Mouse (Mus musculus) G1E (cell line): ENCODE data around the gene Gpc4. TPM values are rescaled to one million over a fixed set of nuclear protein-coding genes. Genes with fewer than 3 reads are reported as not detected.

ENCODE experiments used
- ATAC-seq: 2 replicates; pipeline ENCODE4 v1.8.0; 2016; ENCODE audit warnings: mild to moderate bottlenecking; ENCODE audit not compliant: insufficient number of reproducible peaks, poor library complexity, low FRiP score, severe bottlenecking; ENCODE audit errors: extremely low read depth
- DNase-seq: peaks from one replicate; pipeline ENCODE4 v3.0.0; 2012; ENCODE audit warnings: low spot score
- H3K27me3 ChIP-seq: 2 replicates; pipeline ENCODE4 v1.6.1; 2012; ENCODE audit warnings: mild to moderate bottlenecking, low read length, inconsistent platforms; ENCODE audit not compliant: insufficient read depth
- H3K36me3 ChIP-seq: replicated peaks from 2 replicates; pipeline ENCODE3; 2012; ENCODE audit warnings: mild to moderate bottlenecking, inconsistent platforms
- H3K4me1 ChIP-seq: 2 replicates; pipeline ENCODE4 v1.6.1; 2012; ENCODE audit warnings: low read depth, low read length, inconsistent platforms, mixed read lengths; ENCODE audit not compliant: insufficient read depth
- H3K4me3 ChIP-seq: 2 replicates; pipeline ENCODE4 v1.5.1; 2012; ENCODE audit warnings: low read depth, mild to moderate bottlenecking, inconsistent platforms, low read length, moderate library complexity, mixed read lengths
- H3K9me3 ChIP-seq: replicated peaks from 2 replicates; pipeline ENCODE4 v1.6.1; 2012; ENCODE audit warnings: inconsistent platforms
- CTCF ChIP-seq: IDR thresholded peaks from 2 replicates; pipeline ENCODE4 v1.5.1; 2012; ENCODE audit warnings: low read depth, low read length, inconsistent platforms, mixed read lengths
- GATA1 ChIP-seq: IDR thresholded peaks from 2 replicates; pipeline ENCODE4 v1.6.1; 2012; ENCODE audit warnings: borderline replicate concordance, low read length, inconsistent platforms, mixed read lengths
- GATA2 ChIP-seq: IDR thresholded peaks from 2 replicates; pipeline ENCODE4 v1.6.1; 2012; ENCODE audit warnings: low read depth, low read length, inconsistent platforms, borderline replicate concordance
- POLR2AphosphoS5 ChIP-seq: IDR thresholded peaks from 2 replicates; pipeline ENCODE4 v1.6.1; 2012; ENCODE audit warnings: low read depth, low read length, inconsistent platforms; ENCODE audit not compliant: insufficient replicate concordance
- TAL1 ChIP-seq: conservative IDR thresholded peaks from 2 replicates; pipeline ENCODE4 v1.6.1; 2012; ENCODE audit warnings: low read depth, low read length, inconsistent platforms, mixed read lengths
- polyA plus RNA-seq: library from polyadenylated mRNA; stranded (reverse); fragments of >175 nt; gene quantifications from 2 replicates; pipeline ENCODE4 v1.2.3, GENCODE M21; 2012
- total RNA-seq, 2 experiments: library from RNA; stranded (forward) in 1 of 2; stranded (reverse) in 1 of 2; fragments of 200-1000 nt in 1 of 2; fragments of >200 nt in 1 of 2; fragmentation: Nextera tagmentation in 1 of 2; gene quantifications; 2 replicates each; pipeline ENCODE4 v1.2.3; 2014 to 2017

Gene Gpc4
- total and polyA plus RNA-seq, 3 experiments: 22.7 to 86.4 (median 23.6) TPM

- Histone ChIP-seq H3K36me3 (no peaks in the 10 kb centered on the region), H3K4me1 (peaks cover 6% of the 10 kb centered on the region; the same call in 1 of the 2 replicates), H3K27me3 (no peaks in the 10 kb centered on the region; the same call in 1 of the 2 replicates), H3K4me3 (no peak overlapping the region), H3K9me3 (no peaks in the 10 kb centered on the region)
- TF ChIP-seq POLR2AphosphoS5 (no peak), TAL1 (no peak), CTCF (no peak), GATA2 (no peak), GATA1 (no peak)
- DNase-seq (no peak), ATAC-seq (no peak)
Observed at GRCm38 (mm10) chrX:52183551-52184442, 18.7 kb upstream of the Gpc4 start.

GRCm38 (mm10) chrX:52181401-52181800 lies 16.3 kb upstream of the Gpc4 start:
- peaks cover 16% of the 10 kb centered on the region for H3K4me1 ChIP-seq
- no peaks in the 10 kb centered on the region for H3K36me3 ChIP-seq
- H3K9me3 ChIP-seq: no peaks in the 10 kb centered on the region
- ATAC-seq (no peak), DNase-seq (no peak)
- no peak overlapping the region for H3K4me3 ChIP-seq
- no peak for TF ChIP-seq GATA1
- TF ChIP-seq GATA2: no peak
- TF ChIP-seq TAL1: no peak
- no peak for TF ChIP-seq POLR2AphosphoS5
- TF ChIP-seq CTCF: no peak
- no peaks in the 10 kb centered on the region for H3K27me3 ChIP-seq

GRCm38 (mm10) chrX:52177067-52177466 lies 12.0 kb upstream of the Gpc4 start:
- H3K27me3 ChIP-seq: no peaks in the 10 kb centered on the region
- no peaks in the 10 kb centered on the region for H3K9me3 ChIP-seq
- no peaks in the 10 kb centered on the region for H3K36me3 ChIP-seq
- ATAC-seq: peak; percentile 92
- H3K4me1 ChIP-seq: peaks cover 16% of the 10 kb centered on the region
- TF ChIP-seq POLR2AphosphoS5: no peak
- TF ChIP-seq TAL1: peak; percentile 54; the same call in 1 of the 2 replicates
- no peak for DNase-seq
- no peak overlapping the region for H3K4me3 ChIP-seq

- Histone ChIP-seq H3K27me3 (no peaks in the 10 kb centered on the region), H3K4me1 (peaks cover 7% of the 10 kb centered on the region)
- DNase-seq: no peak
Observed at GRCm38 (mm10) chrX:52167519-52168244, 2.6 kb upstream of the Gpc4 start.

GRCm38 (mm10) chrX:52165555-52165938 lies 495 bp upstream of the Gpc4 start:
- DNase-seq (no peak), ATAC-seq (no peak)
- H3K36me3 ChIP-seq: peaks cover 9% of the 10 kb centered on the region
- no peak for TF ChIP-seq GATA1
- TF ChIP-seq POLR2AphosphoS5: no peak
- TF ChIP-seq CTCF: no peak
- no peak for TF ChIP-seq TAL1
- TF ChIP-seq GATA2: no peak
- H3K4me3 ChIP-seq: peak overlapping the region; percentile 80; the same call in 1 of the 2 replicates
- H3K4me1 ChIP-seq: peaks cover 15% of the 10 kb centered on the region
- H3K27me3 ChIP-seq: no peaks in the 10 kb centered on the region
- no peaks in the 10 kb centered on the region for H3K9me3 ChIP-seq

More at GRCm38 (mm10) chrX:52167519-52168244, 2.6 kb upstream of the Gpc4 start:
- Histone ChIP-seq H3K36me3 (peaks cover 1% of the 10 kb centered on the region), H3K4me3 (no peak overlapping the region), H3K9me3 (no peaks in the 10 kb centered on the region)
- ATAC-seq: no peak
- TF ChIP-seq TAL1 (no peak), GATA1 (no peak)

- no peak for DNase-seq
- TF ChIP-seq GATA2: no peak
- TF ChIP-seq TAL1: no peak
- no peak for TF ChIP-seq GATA1
- TF ChIP-seq CTCF: no peak
- no peak for TF ChIP-seq POLR2AphosphoS5
- Histone ChIP-seq H3K27me3 (no peaks in the 10 kb centered on the region), H3K9me3 (no peaks in the 10 kb centered on the region), H3K4me1 (peaks cover 20% of the 10 kb centered on the region), H3K4me3 (peak overlapping the region; percentile 80), H3K36me3 (peaks cover 13% of the 10 kb centered on the region)
- ATAC-seq: no peak
Observed at GRCm38 (mm10) chrX:52164134-52164737, 816 bp downstream of the Gpc4 start.
